Mouse (Mus musculus): Measurements from ENCODE around the gene Arid4a. TPM values are rescaled to one million over a fixed set of nuclear protein-coding genes. Genes with fewer than 3 reads are reported as not detected.

The Arid4a gene
- polyA plus RNA-seq (2014; fragmentation: Nextera tagmentation; extraction: Ambion mirVana): 40.7 and 43.4 TPM in 2 replicates

DNA sequence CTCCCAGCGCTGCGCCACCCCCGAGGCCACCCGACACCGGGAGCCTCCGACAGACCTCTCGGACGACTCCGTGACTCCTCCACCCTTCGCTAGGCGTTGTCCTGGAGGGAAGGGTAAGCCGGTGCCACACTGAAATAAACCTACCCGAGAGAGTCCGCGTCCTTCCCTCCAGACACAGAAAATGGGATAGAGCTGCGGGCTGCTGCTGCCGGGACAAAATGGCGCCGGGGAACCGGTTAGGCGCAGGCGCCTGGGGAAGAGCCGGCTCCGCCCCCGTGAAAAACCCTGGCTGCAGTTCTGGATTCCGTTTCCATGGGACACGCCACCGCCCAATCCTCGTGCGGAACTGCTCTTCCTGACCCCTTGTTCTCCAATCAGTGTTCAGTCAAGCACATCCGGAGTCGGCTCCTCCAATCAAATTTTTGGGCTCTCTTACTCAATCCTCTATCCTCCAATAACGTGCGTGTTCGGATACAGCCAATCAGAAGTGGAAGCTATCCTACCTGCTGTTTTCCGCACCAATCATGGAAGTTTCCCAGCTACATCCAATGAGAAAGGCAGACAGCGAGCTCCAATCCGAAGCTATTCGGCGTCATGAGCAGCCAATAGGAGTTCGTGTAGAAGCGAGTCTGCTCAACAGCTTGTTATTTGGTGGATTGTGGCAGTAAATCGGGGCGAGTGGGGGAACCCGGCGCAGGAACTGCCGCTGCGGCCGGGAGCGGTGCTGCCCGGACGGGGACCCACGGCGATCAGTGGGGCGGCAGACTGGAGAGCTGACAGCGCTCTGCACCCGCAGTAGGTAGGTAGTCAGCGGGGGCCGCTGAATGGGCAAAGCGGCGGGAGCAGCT is at the start of gene Arid4a:
TSS of gene Arid4a (plus strand) at position 628 of the 848 bp plus-strand sequence.
- peak within 1 kb of the TSS; percentile 98 for H3K4me3 ChIP-seq (ENCODE audit: low read depth, low read length)
- WGBS: under 1% methylated on average over 61 of the region's 61 CpGs
- peak; percentile 99 for ATAC-seq (ENCODE audit: insufficient number of reproducible peaks, insufficient read depth, low FRiP score, low read depth)

DNA sequence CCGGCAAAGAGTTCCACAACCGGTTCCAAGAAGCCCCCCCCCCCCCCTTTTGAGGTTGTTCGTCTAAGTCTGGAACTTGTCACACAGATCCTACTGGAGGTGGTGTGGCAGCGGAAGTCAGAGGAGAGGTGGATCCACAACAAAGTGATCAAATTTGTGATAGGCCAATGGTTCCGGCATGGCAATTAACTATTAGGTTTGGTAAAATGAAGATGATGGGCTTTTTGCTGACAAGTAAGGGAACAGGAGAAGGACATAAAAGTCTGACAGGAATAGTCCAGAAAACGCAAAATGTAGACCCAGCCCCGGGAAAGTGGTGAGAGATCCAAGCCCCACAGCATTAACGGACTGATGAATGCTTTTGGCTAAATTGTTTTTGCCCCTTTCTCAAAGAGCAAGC is 48.2 kb upstream of the Arid4a start:
- 28% methylated on average over 8 of the region's 8 CpGs for WGBS
- peak overlapping the region; percentile 65 for H3K4me3 ChIP-seq (ENCODE audit: low read depth, low read length)
- no peak for ATAC-seq (ENCODE audit: insufficient number of reproducible peaks, insufficient read depth, low FRiP score, low read depth)
- peak overlapping the region; percentile 29 for H3K4me2 ChIP-seq (replicated peaks; ENCODE audit: low read depth, low read length)
- H3K36me3 ChIP-seq (ENCODE audit: control insufficient read depth, insufficient read depth, low read length): peaks cover 10% of the 10 kb centered on the region
- H3K4me1 ChIP-seq (ENCODE audit: control insufficient read depth, insufficient read depth, low read length): 0 out of 2 replicates have a peak, but pooled peaks cover 4% of the 10 kb centered on the region
- H3K27me3 ChIP-seq (ENCODE audit: control insufficient read depth, insufficient read depth, low read length): no peaks in the 10 kb centered on the region
- no peaks in the 10 kb centered on the region for H3K9me3 ChIP-seq (ENCODE audit: control insufficient read depth, low read depth, low read length)
- peak overlapping the region; percentile 98 for H3K27ac ChIP-seq (ENCODE audit: low read length)
- peak overlapping the region; percentile 57 for H3K9ac ChIP-seq (replicated peaks; ENCODE audit: low read depth, low read length)

More for the DNA sequence above, at the start of gene Arid4a:
- H3K4me2 ChIP-seq (replicated peaks; ENCODE audit: low read depth, low read length): peak within 1 kb of the TSS; percentile 76
- H3K27me3 ChIP-seq (ENCODE audit: control insufficient read depth, insufficient read depth, low read length): no peaks in the 10 kb centered on the region
- H3K9ac ChIP-seq (replicated peaks; ENCODE audit: low read depth, low read length): peak within 1 kb of the TSS; percentile 67
- H3K36me3 ChIP-seq (ENCODE audit: control insufficient read depth, insufficient read depth, low read length): peaks cover 21% of the 10 kb centered on the region; the same call in 1 of the 2 replicates
- H3K27ac ChIP-seq (ENCODE audit: low read length): peak within 1 kb of the TSS; percentile 98
- H3K4me1 ChIP-seq (ENCODE audit: control insufficient read depth, insufficient read depth, low read length): peaks cover 3% of the 10 kb centered on the region; the same call in 1 of the 2 replicates
- H3K9me3 ChIP-seq (ENCODE audit: control insufficient read depth, low read depth, low read length): no peaks in the 10 kb centered on the region

DNA sequence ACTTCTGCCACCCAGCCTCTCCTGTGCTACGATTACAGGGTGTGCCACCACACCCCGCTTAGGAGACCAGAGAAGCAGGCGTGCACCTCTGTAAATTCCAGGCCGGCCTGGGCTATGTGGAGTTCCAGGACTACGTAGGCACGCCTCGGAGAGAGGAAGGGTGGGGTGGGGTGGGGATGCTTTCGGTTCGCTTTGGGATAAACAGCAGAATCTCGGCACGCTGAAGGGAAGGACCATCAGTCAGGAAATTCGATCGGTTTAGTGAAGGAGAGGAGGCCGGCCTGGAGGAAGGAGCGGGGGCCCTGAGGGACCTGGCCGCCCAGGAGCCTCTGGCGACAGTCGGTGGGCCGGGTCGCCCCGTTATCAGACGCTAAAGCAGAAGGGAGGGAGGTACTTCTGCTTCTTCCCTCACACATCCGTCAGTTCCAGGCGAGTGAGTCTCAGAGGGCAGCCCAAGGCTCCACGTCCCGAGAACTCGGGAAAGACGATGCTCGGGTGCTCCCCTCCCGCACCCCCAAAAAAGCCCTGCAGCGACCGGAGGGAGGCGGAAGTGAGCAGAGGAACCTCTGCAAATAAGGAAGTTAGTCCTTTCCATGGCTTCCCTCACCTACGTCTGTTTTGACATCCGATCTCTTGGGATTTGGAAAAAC is 47.5 kb upstream of the Arid4a start:
- peak overlapping the region; percentile 98 for H3K27ac ChIP-seq (ENCODE audit: low read length)
- H3K36me3 ChIP-seq (ENCODE audit: control insufficient read depth, insufficient read depth, low read length): peaks cover 6% of the 10 kb centered on the region
- H3K9ac ChIP-seq (replicated peaks; ENCODE audit: low read depth, low read length): peak overlapping the region; percentile 57
- under 1% methylated on average over 35 of the region's 35 CpGs for WGBS
- peak overlapping the region; percentile 29 for H3K4me2 ChIP-seq (replicated peaks; ENCODE audit: low read depth, low read length)
- 0 out of 2 replicates have a peak, but pooled peaks cover 4% of the 10 kb centered on the region for H3K4me1 ChIP-seq (ENCODE audit: control insufficient read depth, insufficient read depth, low read length)
- H3K9me3 ChIP-seq (ENCODE audit: control insufficient read depth, low read depth, low read length): no peaks in the 10 kb centered on the region
- no peaks in the 10 kb centered on the region for H3K27me3 ChIP-seq (ENCODE audit: control insufficient read depth, insufficient read depth, low read length)
- H3K4me3 ChIP-seq (ENCODE audit: low read depth, low read length): peak overlapping the region; percentile 65
- ATAC-seq (ENCODE audit: insufficient number of reproducible peaks, insufficient read depth, low FRiP score, low read depth): peak; percentile 92

DNA sequence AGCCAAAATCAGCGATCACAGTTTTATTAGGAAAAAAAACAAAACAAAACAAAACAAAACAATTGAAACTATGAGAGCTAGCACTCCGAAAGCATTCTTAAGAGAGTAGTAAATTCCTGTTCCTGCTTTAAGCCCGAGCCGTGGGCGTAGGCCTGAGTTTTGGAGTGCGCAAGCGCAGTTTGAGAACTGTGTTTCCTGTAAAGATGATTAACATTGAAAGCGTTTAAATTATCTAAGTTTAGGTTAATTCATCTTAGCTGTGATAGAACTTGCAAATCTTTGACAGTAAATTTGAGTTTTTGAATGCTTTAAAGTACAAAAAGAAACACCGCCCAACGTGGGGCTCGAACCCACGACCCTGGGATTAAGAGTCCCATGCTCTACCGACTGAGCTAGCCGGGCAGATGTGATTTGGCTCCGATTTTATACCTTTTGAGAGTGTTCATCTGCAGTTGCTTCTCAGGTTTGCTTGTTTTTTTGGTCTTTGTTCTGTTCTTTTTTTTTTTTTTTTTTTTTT is 46.9 kb upstream of the Arid4a start:
- Histone ChIP-seq H3K4me3 (ENCODE audit: low read depth, low read length) (peak overlapping the region; percentile 65), H3K4me2 (replicated peaks; ENCODE audit: low read depth, low read length) (peak overlapping the region; percentile 29), H3K9me3 (ENCODE audit: control insufficient read depth, low read depth, low read length) (no peaks in the 10 kb centered on the region), H3K4me1 (ENCODE audit: control insufficient read depth, insufficient read depth, low read length) (0 out of 2 replicates have a peak, but pooled peaks cover 4% of the 10 kb centered on the region), H3K36me3 (ENCODE audit: control insufficient read depth, insufficient read depth, low read length) (peaks cover under 1% of the 10 kb centered on the region; the same call in 1 of the 2 replicates), H3K9ac (replicated peaks; ENCODE audit: low read depth, low read length) (peak overlapping the region; percentile 57), H3K27ac (ENCODE audit: low read length) (peak overlapping the region; percentile 98), H3K27me3 (ENCODE audit: control insufficient read depth, insufficient read depth, low read length) (no peaks in the 10 kb centered on the region)
- WGBS: under 1% methylated on average over 15 of the region's 15 CpGs
- ATAC-seq (ENCODE audit: insufficient number of reproducible peaks, insufficient read depth, low FRiP score, low read depth): peak; percentile 56; the same call in 1 of the 2 replicates

DNA sequence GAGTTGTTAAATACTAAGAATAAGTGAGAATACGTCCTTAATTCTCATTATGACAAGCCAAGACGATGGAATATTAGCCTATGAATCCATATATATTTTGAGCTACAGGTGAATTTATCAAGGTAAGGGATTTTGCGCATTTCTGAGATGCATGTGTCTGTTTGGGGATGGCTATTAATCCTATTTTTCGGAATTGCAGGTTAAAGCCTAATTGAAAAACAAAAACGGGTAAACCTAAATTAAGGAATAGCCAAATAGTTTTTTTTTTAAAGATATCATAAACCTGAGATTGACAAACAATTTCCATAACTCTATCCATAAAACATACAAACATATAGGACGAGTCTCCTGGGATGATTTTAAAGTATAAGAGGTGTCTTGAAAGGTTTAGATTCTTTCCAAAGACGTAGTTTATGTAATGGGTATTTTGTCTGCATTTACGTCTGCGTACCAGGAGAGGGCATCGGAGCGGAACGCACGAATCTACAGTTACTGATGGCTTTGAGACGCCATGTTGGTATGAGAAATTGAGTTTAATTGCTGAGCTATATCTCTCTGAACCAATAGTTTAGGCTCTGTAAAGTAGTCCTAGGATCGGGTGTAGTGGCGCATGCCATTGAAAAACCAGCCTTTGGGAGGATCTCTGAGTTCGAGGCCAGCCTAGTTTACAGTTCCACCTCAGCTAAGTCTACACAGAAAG is 46.2 kb upstream of the Arid4a start:
- Histone ChIP-seq H3K4me3 (ENCODE audit: low read depth, low read length) (peak overlapping the region; percentile 35), H3K27ac (ENCODE audit: low read length) (no peak overlapping the region), H3K9ac (replicated peaks; ENCODE audit: low read depth, low read length) (no peak overlapping the region), H3K4me1 (ENCODE audit: control insufficient read depth, insufficient read depth, low read length) (0 out of 2 replicates have a peak, but pooled peaks cover 4% of the 10 kb centered on the region), H3K36me3 (ENCODE audit: control insufficient read depth, insufficient read depth, low read length) (no peaks in the 10 kb centered on the region), H3K27me3 (ENCODE audit: control insufficient read depth, insufficient read depth, low read length) (no peaks in the 10 kb centered on the region), H3K9me3 (ENCODE audit: control insufficient read depth, low read depth, low read length) (no peaks in the 10 kb centered on the region), H3K4me2 (replicated peaks; ENCODE audit: low read depth, low read length) (peak overlapping the region; percentile 47)
- no peak for ATAC-seq (ENCODE audit: insufficient number of reproducible peaks, insufficient read depth, low FRiP score, low read depth)
- WGBS: 5% methylated on average over 17 of the region's 17 CpGs

DNA sequence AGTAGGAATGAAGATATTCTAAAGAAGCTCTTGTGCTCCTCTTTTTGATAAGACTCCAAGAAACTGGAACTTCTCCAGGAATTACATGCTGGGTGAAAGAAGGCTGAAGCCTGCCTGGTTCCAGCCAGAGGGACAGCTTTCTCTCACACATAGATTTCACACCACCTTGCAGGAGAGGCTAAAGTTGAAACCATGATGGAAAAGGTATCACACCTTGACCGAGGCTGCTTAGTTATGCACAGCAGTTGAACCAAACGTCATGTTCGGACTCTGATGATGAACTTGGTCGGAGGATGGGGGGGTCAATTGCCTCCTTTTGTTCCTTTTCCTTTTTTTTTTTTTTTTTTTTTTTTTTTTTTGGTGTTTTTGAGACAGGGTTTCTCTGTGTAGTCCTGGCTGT is 42.0 kb upstream of the Arid4a start:
- Histone ChIP-seq H3K27ac (ENCODE audit: low read length) (peak overlapping the region; percentile 63; the same call in 1 of the 2 replicates), H3K4me1 (ENCODE audit: control insufficient read depth, insufficient read depth, low read length) (peaks cover 9% of the 10 kb centered on the region; the same call in 1 of the 2 replicates), H3K9me3 (ENCODE audit: control insufficient read depth, low read depth, low read length) (no peaks in the 10 kb centered on the region), H3K9ac (replicated peaks; ENCODE audit: low read depth, low read length) (no peak overlapping the region), H3K4me3 (ENCODE audit: low read depth, low read length) (no peak overlapping the region; the same call in 1 of the 2 replicates), H3K36me3 (ENCODE audit: control insufficient read depth, insufficient read depth, low read length) (peaks cover 8% of the 10 kb centered on the region; the same call in 1 of the 2 replicates), H3K4me2 (replicated peaks; ENCODE audit: low read depth, low read length) (peak overlapping the region; percentile 30), H3K27me3 (ENCODE audit: control insufficient read depth, insufficient read depth, low read length) (no peaks in the 10 kb centered on the region)
- WGBS: 77% methylated on average over 4 of the region's 4 CpGs
- no peak for ATAC-seq (ENCODE audit: insufficient number of reproducible peaks, insufficient read depth, low FRiP score, low read depth)

GRCm38 (mm10) chr12:70974441-70975266 is 41.1 kb upstream of the Arid4a start, which contains the start of gene Psma3:
Gene Psma3 (plus strand): TSS chr12:70974621.
- ATAC-seq (ENCODE audit: insufficient number of reproducible peaks, insufficient read depth, low FRiP score, low read depth): peak; percentile 98
- no peaks in the 10 kb centered on the region for H3K27me3 ChIP-seq (ENCODE audit: control insufficient read depth, insufficient read depth, low read length)

More at GRCm38 (mm10) chr12:70974441-70975266, 41.1 kb upstream of the Arid4a start, which contains the start of gene Psma3:
- WGBS: under 1% methylated on average over 71 of the region's 71 CpGs
- Histone ChIP-seq H3K4me2 (replicated peaks; ENCODE audit: low read depth, low read length) (peak within 1 kb of the TSS; percentile 42), H3K4me3 (ENCODE audit: low read depth, low read length) (peak within 1 kb of the TSS; percentile 97), H3K9me3 (ENCODE audit: control insufficient read depth, low read depth, low read length) (no peaks in the 10 kb centered on the region), H3K36me3 (ENCODE audit: control insufficient read depth, insufficient read depth, low read length) (peaks cover 12% of the 10 kb centered on the region), H3K4me1 (ENCODE audit: control insufficient read depth, insufficient read depth, low read length) (peaks cover 9% of the 10 kb centered on the region; the same call in 1 of the 2 replicates), H3K9ac (replicated peaks; ENCODE audit: low read depth, low read length) (peak within 1 kb of the TSS; percentile 97), H3K27ac (ENCODE audit: low read length) (peak within 1 kb of the TSS; percentile 98)

Measured in stomach, embryonic 14.5 days (tissue).